Mouse (Mus musculus) mouse embryonic stem cell (cell line): ENCODE data around the gene Nr1h2.

ENCODE experiments used
- in situ Hi-C, 2 experiments: fragments of 300-500 bp; cut with MboI; formaldehyde crosslinking; loops; 1 replicate in 1 of 2; 3 replicates in 1 of 2; pipeline ENCODE4 v1.14.3; 2019 to 2020; ENCODE audit warnings: low sequenced_read_pairs in 2 of 2, low pct_unique_long_range_greater_than_20kb in 1 of 2, mixed read lengths in 1 of 2; ENCODE audit not compliant: unreplicated experiment in 1 of 2

Nr1h2 gene

DNA sequence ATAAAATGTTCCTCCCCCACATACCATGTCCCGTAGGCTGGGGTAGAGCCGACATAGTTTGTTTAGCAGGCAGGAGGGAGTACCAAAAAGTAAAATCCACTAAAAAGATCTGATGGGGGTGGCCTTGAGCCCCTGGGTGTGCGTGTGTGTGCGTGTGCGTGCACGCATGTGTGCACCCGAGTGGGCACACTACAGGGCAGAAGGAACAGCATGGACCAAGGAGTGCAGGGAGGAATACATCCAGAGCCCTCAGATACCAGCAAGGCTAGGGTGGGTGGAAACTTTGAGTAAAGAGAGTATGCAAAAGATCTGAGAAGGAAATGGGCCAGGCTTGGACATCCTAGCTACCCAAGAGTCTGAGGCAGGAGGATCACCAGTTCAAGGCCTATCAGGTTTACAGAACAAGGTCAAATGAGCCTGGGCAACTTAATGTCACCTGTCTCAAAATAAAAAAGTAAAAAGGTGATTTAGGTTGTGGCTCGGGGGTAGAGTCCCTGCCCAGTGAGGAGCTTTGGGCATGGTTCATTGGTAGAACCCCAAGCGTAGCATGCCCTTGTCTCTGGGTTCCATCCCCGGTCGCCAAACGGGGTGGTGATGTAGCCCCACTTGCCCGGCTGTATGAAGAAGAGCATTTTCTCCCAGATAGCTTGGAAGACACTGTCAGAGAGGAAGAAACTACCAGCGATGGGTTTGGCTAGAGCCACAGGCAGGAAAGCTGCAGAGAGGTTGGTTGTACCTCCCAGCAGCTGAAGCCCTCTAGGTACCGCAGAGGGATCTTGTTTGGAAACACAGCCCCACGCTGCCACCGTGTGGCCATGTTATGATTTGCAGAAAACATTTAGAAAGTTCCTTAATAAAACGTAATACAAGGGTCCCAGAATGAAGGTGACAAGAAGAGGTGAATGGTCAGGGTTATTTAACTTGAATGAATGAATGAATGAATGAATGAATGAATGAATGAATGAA is 7.0 kb upstream of the Nr1h2 start:
- in situ Hi-C loops, result loop anchor here in 1 of 2 experiments (5.0 kb wide), 1 partner anchor 43 kb away; no protein-coding TSS in a partner anchor

DNA sequence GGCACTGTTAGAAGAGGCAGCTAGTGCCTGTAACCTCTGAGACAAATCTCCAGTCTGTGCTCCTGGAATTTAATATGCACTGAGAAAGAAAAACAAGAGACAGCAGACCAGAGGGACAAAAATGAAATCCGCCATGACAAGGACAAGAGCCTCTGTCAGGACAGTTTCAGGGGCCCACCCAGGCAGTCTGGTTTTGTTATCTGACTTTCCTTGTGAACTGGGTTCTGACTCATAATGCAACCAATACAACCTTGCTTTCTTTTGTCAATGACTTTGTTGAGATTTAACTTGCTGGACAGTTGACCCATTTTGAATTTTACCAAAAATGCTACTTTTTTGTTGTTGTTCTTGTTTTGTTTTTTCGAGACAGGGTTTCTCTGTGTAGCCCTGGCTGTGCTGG is 3.9 kb upstream of the Nr1h2 start:
- in situ Hi-C loops, result loop anchor here in 1 of 2 experiments (5.0 to 10.0 kb wide), 2 partner anchors 60 to 297 kb away; partner anchors contain the start of genes Emc10, Fam71e1 and Pnkp

DNA sequence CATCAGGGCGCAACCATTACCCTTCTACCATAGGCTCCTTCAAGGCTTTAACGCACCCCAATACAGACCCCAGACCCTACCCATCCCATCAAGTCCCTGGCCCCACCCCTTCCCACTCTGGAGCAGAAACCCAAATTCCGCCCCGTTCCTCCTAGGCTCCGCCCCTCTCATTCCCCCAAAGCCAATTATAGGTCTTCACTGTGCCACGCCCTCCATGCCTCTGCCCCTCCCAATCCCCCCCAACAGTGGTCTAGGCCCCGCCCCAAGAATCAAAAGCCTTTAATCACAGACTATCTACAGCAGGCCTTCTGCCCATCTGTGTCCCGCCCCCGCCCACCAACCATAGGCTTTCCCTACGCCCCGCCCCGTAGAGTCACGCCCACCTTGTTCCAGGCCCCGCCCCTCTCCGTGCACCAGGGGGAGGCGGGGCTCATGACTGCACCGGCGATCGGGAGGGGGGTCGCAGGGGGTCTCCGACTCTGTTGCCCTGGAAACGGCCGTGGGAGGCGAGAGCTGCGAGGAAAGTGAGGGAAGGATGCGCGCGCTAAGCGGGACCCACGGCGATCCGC is 471 bp downstream of the Nr1h2 start:
- in situ Hi-C loops, result loop anchor here in 1 of 2 experiments (10.0 kb wide), 1 partner anchor 302 kb away; the partner anchor contains the start of gene Pnkp

DNA sequence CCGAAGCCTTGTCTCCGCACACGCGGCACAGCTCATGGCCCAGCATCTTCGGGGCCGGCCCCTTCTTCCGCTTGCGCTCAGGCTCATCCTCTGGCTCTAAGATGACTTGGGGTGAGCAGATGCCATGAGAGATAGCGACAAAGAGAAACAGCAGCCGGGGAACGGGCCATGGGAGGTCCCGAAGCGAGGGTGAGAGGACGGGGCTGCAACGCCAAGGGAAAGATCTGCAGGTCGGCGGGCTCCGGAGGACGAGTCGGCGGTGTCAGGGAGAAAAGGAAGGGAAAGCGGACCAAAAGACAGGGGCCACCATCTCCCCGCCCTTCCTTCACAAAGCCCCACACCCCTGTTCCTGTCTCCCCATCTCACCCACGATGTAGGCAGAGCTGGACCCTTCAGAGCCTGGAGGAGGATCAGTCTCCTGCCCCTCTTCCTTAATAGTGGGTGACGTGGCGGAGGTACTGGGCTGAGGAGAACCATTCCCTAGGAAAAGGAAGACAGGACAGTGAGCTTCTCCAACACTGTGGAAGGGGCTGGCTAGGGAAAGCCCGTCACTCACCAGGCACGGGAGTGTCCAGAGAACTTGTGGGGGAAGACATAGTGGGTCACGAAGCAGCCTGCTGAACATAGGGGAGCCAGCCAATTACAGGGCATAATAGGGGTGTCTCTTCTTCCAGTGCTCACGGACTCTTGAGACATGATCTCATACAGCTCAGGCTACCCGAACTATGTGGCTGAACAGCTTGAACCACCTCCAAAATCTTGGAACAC is 1.4 kb downstream of the Nr1h2 start:
- in situ Hi-C loops, result loop anchor here in 1 of 2 experiments (10.0 kb wide), 1 partner anchor 302 kb away; the partner anchor contains the start of gene Pnkp

DNA sequence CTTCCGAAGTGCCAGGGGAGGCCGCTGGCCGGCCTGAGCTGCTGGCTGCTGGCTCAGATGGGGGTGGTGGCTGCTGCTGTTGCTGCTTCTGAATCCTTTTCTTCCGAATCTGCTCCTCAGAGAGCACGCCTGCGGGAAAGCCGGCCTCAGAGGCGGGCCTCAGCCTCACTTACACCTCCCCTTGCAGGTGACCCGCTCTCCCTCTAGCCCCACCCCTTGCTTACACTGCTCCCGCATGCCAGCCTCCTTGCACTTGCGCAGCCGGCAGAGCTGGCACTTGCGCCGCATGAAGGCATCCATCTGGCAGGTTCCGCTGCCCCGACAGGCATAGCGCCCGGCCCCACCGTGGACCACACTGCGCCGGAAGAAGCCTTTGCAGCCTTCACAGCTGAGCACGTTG is 2.0 kb downstream of the Nr1h2 start:
- in situ Hi-C loops, result loop anchor here in 1 of 2 experiments (10.0 kb wide), 1 partner anchor 303 kb away; the partner anchor contains the start of gene Pnkp

DNA sequence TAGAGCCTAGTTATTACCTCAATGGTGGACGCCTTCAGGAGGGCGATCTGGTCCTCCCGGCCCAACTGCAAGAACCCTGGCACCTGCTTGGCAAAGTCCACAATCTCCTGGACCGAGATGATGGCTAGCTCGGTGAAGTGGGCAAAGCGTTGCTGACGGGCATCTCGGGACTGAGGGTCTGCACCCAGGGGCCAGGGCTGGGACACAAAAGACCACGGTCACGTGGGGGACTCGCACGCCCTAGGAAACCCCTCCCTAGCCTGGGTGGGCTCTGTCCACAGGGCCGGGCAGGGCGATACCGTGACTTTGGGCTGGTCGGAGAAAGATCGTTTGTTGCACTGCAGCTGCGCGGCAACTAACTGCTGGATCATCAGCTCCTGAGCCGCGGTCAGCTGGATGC is 2.5 kb downstream of the Nr1h2 start:
- in situ Hi-C loops, result loop anchor here in 1 of 2 experiments (10.0 kb wide), 1 partner anchor 304 kb away; the partner anchor contains the start of gene Pnkp

DNA sequence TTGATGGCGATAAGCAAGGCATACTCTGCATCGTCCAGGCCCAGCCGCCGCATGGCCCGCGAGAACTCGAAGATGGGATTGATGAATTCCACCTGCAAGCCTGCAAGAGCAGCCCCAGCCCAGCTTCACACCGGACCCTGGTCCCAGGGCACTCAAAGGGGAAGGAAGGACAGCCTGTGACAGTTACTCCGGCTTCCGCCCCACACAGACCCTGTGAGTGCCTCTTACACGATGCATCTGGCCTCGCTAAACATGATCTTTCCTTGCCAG is 3.4 kb downstream of the Nr1h2 start:
- in situ Hi-C loops, result loop anchor here in 1 of 2 experiments (10.0 kb wide), 1 partner anchor 304 kb away; the partner anchor contains the start of gene Pnkp

DNA sequence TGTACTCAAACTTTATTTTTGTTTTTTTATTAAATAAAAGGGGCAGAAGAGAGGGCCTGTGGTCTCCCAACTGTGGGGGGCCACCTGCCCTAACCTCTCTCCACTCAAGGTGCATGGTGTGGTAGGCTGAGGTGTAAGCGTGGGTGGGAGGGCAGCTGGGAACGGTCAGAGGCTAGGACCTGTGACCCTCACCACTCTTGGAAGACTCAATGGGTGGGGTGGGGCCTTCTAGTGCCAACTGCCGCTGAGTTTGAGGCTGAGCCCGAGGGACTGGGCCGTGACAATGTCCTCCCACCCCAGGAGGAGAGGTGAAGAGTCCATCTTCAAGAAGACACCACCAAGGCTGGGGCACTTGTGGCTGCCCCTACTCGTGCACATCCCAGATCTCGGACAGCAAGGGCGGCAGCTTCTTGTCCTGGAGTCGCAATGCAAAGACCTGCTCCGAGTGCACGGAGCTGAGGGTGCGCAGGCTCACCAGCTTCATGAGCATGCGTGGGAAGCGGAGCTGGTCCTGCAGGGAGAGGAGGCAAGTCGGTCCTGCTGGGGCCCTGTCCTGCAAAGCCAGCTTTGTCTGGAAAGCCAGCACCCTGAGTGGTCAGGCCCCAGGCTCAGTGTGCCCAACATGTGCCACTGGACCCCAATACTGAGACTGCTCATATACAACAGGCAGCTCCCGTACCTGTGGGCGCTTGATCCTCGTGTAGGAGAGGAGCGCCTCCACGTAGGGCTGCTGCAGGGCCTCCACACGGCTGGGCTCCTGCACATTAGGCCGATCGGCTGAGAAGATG is 3.9 kb downstream of the Nr1h2 start:
- in situ Hi-C loops, result loop anchor here in 1 of 2 experiments (10.0 kb wide), 1 partner anchor 305 kb away; the partner anchor contains the start of gene Pnkp

DNA sequence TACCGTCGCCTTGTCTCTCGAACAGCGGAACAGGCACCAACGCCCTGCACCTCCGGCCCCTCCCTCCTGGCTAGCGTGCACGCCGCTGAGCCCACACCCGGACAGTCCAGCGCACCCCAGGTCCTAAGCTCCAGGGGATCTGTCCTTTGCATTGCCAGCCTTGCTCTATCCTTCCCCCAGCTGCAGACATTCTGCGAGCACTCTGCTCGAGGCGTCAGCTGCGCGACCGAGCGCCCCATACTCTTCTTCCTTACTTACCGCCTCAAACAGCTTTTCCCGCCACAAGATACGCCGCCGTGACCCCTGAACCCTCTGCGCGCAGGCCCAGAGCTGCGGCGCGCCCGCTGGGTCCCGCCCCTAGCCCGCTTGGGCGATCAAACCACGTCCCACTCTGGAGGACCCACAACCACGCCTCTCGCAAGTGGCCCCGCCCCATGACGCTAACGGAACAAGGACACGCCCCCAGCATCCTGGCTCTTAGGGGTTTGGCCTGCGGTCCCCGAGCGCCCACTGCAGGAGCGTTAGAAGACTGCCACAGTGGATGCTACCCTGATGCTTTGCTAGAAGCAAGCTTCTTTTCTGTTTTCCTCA is 5.2 kb downstream of the Nr1h2 start, which contains the start of gene Pold1:
TSS of gene Pold1 (minus strand) at position 353 of the 591 bp plus-strand sequence.
- in situ Hi-C loops, result no loop called here

DNA sequence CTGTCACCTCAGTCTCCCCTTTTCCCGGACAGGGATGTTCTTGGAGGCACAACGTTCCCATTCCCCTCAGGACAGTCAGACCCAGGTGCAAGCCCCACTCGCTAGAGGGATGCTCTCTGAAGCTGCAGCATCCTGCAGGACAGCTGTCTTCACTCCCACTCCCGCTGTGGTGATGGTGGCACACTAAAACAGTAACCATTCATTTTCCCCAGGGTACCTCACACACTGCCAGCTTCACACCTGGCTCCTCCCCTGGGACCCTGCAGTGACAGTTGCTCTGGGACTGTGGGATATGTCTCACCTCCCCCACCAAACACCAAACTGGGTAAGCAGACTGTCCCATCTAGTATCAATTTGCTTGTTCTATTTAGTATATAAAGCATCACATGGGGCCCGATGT is 6.0 kb downstream of the Nr1h2 start:
- in situ Hi-C loops, result no loop called here

DNA sequence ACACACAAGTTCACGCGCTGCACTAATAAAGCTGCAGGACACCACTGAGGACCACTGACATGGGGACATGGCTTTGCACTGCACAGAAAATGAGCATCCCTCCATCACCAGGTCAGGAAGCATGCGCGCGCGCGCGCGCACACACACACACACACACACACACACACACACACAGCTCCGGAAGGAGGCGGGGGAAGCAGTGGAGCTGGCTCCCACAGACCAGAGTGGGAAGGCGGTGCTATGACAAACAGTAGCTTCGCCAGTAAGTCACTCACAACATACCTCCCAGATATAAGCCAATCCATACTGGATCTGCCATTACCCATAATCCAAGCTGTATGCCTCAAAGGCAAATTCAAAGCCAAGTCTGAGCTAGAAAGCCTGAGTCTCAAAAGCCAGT is 6.7 kb downstream of the Nr1h2 start:
- in situ Hi-C loops, result no loop called here

DNA sequence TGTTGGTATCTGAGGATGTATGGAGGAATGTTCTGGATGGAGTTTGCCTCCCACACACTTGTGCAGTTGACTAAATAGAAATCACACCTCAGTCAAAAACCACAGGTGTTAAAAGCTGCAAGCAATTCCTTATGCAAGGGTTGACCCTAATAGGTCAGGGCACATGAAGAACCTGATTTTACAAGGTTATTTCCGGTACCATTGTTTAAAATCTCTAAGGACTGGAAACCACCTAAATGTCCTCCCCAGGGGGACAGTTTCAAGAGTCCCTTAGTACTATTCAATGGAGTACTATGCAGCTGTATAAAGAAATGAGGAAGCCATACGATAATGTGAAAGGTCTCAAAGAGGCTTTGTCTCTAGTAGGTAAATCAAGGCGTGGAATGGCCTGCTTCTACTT is 7.5 kb downstream of the Nr1h2 start:
- in situ Hi-C loops, result no loop called here

DNA sequence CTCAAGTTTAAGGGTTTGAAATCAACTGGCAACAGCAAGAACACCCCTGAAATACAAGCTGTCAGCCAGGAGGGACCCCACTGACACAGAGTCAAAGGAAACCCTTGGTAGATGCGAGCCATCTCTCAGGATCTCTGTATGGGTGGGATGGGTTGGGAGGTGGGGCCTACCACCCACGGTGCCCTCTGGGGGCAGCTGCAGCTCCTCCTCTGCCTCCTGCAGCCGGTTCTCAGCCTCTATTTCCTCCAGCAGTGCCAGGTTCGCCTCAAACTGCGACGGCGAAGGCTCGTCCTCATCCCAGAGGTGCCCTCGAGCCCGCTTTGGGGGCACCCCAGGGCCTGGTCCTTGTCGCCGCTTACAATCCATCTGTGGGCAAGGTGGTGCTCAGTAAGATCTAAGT is 10.7 kb downstream of the Nr1h2 start:
- in situ Hi-C loops, result no loop called here

DNA sequence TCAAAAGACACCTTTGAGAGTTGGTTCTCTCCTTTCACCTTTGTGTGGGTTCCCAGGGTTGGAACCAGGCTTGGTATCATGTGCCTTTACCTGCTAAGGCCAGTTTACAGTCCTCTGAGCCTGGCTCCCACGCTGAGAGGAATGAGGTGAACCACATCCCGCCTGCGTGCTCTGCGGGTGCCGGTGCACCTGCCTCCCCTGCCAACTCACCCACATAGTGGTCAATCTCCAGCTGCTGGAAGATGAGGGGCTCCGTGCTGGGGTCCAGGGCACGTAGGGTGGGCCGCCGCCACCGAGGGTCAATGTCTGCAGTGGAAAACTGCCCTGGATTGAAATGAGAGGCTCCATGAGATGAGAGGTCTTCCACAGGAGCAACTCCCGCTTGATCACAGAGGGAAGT is 11.2 kb downstream of the Nr1h2 start:
- in situ Hi-C loops, result no loop called here

DNA sequence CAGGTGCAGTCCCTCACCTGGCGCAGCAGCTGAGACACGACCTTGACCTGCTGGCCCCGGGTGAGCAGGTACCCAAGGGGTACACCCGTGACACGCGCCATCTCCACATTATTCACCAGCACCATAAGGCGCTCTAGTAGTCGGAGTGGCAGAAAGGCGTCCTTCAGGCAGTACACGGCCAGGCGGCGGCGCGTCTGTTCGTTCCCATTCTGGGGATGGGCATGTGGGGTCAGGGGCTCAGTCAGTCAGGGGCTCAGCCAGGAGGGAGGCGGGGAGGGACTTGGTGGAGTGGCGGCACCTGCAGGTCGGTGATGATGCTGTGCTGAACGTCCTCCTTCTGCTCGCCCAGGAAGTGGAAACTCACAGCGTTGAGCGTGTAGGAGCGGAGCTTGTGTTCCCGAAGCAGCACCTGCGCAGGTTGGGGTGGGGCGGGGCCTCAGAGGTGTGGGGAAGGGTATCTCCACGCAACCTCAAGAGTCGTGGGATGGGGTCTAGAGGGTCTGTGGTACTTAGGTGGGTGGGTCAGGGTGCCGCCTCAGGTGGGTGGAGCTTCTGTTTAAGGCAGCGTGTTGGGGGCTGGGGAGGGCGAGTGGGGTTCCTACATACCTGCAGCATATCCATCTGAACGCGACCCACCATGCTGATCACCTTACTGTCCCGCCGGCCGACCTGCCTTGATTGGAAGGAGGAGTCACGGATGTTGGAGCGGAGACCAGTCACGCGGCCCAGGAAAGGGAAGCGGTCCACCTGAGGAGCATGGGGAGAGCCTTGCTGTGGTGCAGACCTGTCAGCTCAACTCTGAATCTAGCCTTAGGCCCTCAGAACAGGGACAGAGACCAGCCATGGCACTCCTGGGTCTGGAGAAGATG is 14.8 kb downstream of the Nr1h2 start:
- in situ Hi-C loops, result loop anchor here in 1 of 2 experiments (10.0 kb wide), 1 partner anchor 56 kb away; the partner anchor contains the start of gene Kcnc3

DNA sequence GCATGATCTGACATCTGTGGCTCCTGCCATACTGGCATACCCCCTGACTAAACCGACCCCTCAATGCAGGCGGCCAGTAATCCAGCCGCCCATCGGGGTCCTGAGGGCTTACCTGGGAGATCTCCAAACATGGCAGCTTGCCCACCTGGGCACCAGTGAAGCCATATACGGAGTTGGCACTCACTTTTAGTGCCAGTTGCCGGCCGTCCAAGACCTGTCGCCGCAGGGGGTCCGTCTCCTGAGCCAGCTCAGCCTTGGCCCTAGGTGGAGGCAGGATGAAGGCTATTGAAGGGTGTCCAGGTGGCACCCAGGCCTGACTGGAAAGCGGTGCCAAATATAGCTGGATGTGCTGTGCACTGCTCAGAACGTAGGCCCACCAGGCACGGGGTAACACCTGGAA is 16.3 kb downstream of the Nr1h2 start:
- in situ Hi-C loops, result loop anchor here in 1 of 2 experiments (10.0 kb wide), 1 partner anchor 57 kb away; the partner anchor contains the start of gene Kcnc3
